22 mouse cellular contexts compared by ENCODE assay signal in the genomic region with DNA sequence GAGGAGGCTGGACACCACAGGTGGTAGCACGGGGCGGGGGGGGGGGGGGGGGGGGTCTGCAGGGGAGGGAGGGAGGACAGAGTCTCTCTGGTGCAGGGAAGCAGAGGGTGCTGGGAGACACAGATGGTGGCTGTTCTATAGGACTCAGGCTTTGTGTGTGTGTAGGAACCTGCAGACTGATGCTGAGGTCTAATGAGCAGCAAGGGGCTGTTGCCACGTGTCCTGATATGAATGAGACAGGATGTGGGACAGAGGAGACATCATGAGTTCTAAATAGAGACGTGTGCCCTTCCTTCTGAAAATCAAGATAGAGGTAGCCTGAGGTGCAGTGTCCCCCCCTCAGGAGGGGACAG. TPM values are rescaled to one million over a fixed set of nuclear protein-coding genes. Genes with fewer than 3 reads are reported as not detected.
DNase-seq lines count a peak whose midpoint lies in the region; ATAC-seq lines count a peak whose summit lies in the region.
"Had no signal": no experiment of that assay in that cellular context is flagged by ENCODE, and none has a peak within 500 bp of the region (broad histone marks: within the 10 kb centered on the region; RNA-seq: fewer than 3 reads in every experiment).

No protein-coding gene starts in this region.

- no peak overlapping the region for H3K27ac ChIP-seq in hindbrain, embryonic 14.5 days
- H3K27ac ChIP-seq in hindbrain, embryonic 12.5 days = no peak overlapping the region
- no peak overlapping the region for H3K27ac ChIP-seq in neural tube, embryonic 12.5 days
- H3K27ac ChIP-seq in midbrain, embryonic 16.5 days (ENCODE audit: low read length) = no peak overlapping the region
- H3K27ac ChIP-seq: embryonic facial prominence, embryonic 12.5 days; gastrocnemius, adult 2 months; heart, embryonic 15.5 days; left cerebral cortex, adult 2 months; stomach, postnatal 0 days had no signal

- H3K9me3 ChIP-seq in hindbrain, embryonic 14.5 days (ENCODE audit: control insufficient read depth, low read length) = no peaks in the 10 kb centered on the region
- H3K9me3 ChIP-seq in hindbrain, embryonic 12.5 days (replicated peaks) = 0 out of 2 replicates have a peak, but pooled peaks cover 4% of the 10 kb centered on the region
- no peaks in the 10 kb centered on the region for H3K9me3 ChIP-seq in neural tube, embryonic 12.5 days
- H3K9me3 ChIP-seq in midbrain, embryonic 16.5 days (replicated peaks; ENCODE audit: control insufficient read depth, low read length, poor library complexity, severe bottlenecking) = no peaks in the 10 kb centered on the region
- H3K9me3 ChIP-seq: embryonic facial prominence, embryonic 12.5 days; heart, embryonic 15.5 days had no signal

- H3K27me3 ChIP-seq in hindbrain, embryonic 14.5 days (ENCODE audit: control insufficient read depth, insufficient read depth, low read length) = no peaks in the 10 kb centered on the region
- H3K27me3 ChIP-seq in hindbrain, embryonic 12.5 days = no peaks in the 10 kb centered on the region
- H3K27me3 ChIP-seq in neural tube, embryonic 12.5 days (replicated peaks) = no peaks in the 10 kb centered on the region
- H3K27me3 ChIP-seq in midbrain, embryonic 16.5 days (ENCODE audit: control insufficient read depth, insufficient read depth, low read depth, low read length) = no peaks in the 10 kb centered on the region
- H3K27me3 ChIP-seq: embryonic facial prominence, embryonic 12.5 days; heart, embryonic 15.5 days had no signal

- ATAC-seq in hindbrain, embryonic 14.5 days (ENCODE audit: low FRiP score) = 0 out of 2 replicates have a peak, but pooled peaks have one; percentile 46
- no peak for ATAC-seq in hindbrain, embryonic 12.5 days (ENCODE audit: low FRiP score)
- peak; percentile 35; the same call in 1 of the 2 replicates for ATAC-seq in neural tube, embryonic 12.5 days (ENCODE audit: low FRiP score, low read depth)
- 0 out of 2 replicates have a peak, but pooled peaks have one; percentile 39 for ATAC-seq in midbrain, embryonic 16.5 days
- ATAC-seq: CD4-positive, CD25-positive, alpha-beta regulatory T cell, adult 4 months had no signal

- H3K9ac ChIP-seq in hindbrain, embryonic 14.5 days = no peak overlapping the region
- no peak overlapping the region for H3K9ac ChIP-seq in hindbrain, embryonic 12.5 days
- no peak overlapping the region for H3K9ac ChIP-seq in neural tube, embryonic 12.5 days
- H3K9ac ChIP-seq in midbrain, embryonic 16.5 days (ENCODE audit: low read depth, low read length) = 0 out of 2 replicates have a peak overlapping the region, but pooled peaks have one; percentile 42
- H3K9ac ChIP-seq: embryonic facial prominence, embryonic 12.5 days; heart, embryonic 15.5 days had no signal

- H3K4me2 ChIP-seq in hindbrain, embryonic 14.5 days (replicated peaks) = no peak overlapping the region
- H3K4me2 ChIP-seq in hindbrain, embryonic 12.5 days (replicated peaks) = no peak overlapping the region
- 0 out of 2 replicates have a peak overlapping the region, but pooled peaks have one; percentile 6 for H3K4me2 ChIP-seq in neural tube, embryonic 12.5 days (replicated peaks)
- no peak overlapping the region; the same call in 1 of the 2 replicates for H3K4me2 ChIP-seq in midbrain, embryonic 16.5 days (ENCODE audit: low read length)
- H3K4me2 ChIP-seq: embryonic facial prominence, embryonic 12.5 days; heart, embryonic 15.5 days had no signal

- 36% methylated on average over 2 of the region's 4 CpGs for WGBS in hindbrain, embryonic 14.5 days
- 31% methylated on average over 3 of the region's 4 CpGs for WGBS in hindbrain, embryonic 12.5 days
- WGBS in neural tube, embryonic 12.5 days = 45% methylated on average over 2 of the region's 4 CpGs
- WGBS in midbrain, embryonic 16.5 days = 38% methylated on average over 2 of the region's 4 CpGs

- H3K36me3 ChIP-seq in hindbrain, embryonic 14.5 days (replicated peaks; ENCODE audit: control insufficient read depth, insufficient read depth) = no peaks in the 10 kb centered on the region
- H3K36me3 ChIP-seq in hindbrain, embryonic 12.5 days = no peaks in the 10 kb centered on the region
- H3K36me3 ChIP-seq in neural tube, embryonic 12.5 days = no peaks in the 10 kb centered on the region
- H3K36me3 ChIP-seq in midbrain, embryonic 16.5 days (ENCODE audit: control insufficient read depth, insufficient read depth, low read length) = no peaks in the 10 kb centered on the region
- H3K36me3 ChIP-seq: embryonic facial prominence, embryonic 12.5 days; heart, embryonic 15.5 days had no signal

- no peak overlapping the region for H3K4me3 ChIP-seq in hindbrain, embryonic 14.5 days (replicated peaks; ENCODE audit: low read length)
- H3K4me3 ChIP-seq in hindbrain, embryonic 12.5 days = no peak overlapping the region
- H3K4me3 ChIP-seq in neural tube, embryonic 12.5 days = no peak overlapping the region
- no peak overlapping the region for H3K4me3 ChIP-seq in midbrain, embryonic 16.5 days (ENCODE audit: low read depth, low read length)
- H3K4me3 ChIP-seq: embryonic facial prominence, embryonic 12.5 days; gastrocnemius, adult 2 months; heart, embryonic 15.5 days; left cerebral cortex, adult 2 months had no signal

- no peak for DNase-seq in hindbrain, embryonic 14.5 days (ENCODE audit: low spot score)
- no peak for DNase-seq in neural tube, embryonic 10.5 days (ENCODE audit: extremely low spot score, low spot score)
- DNase-seq in lung, postnatal 14 days = no peak
- no peak for DNase-seq in left cerebral cortex, adult 9 months (ENCODE audit: low spot score in 2 of 2)
- DNase-seq: adrenal gland, postnatal 14 days; cerebellum, adult 2 months; cerebellum, postnatal 25 days; gastrocnemius, adult 2 months; heart, postnatal 36 days; kidney, adult 8-10 months; kidney, postnatal 10 days; right cerebral cortex, postnatal 14 days; thymus, adult 2 months; thymus, postnatal 4 days had no signal

- no peaks in the 10 kb centered on the region for H3K4me1 ChIP-seq in hindbrain, embryonic 14.5 days (replicated peaks; ENCODE audit: control insufficient read depth, insufficient read depth, low read length)
- H3K4me1 ChIP-seq in hindbrain, embryonic 12.5 days = peaks cover 13% of the 10 kb centered on the region; the same call in 1 of the 2 replicates
- H3K4me1 ChIP-seq in neural tube, embryonic 12.5 days = peaks cover 25% of the 10 kb centered on the region
- H3K4me1 ChIP-seq in midbrain, embryonic 16.5 days (ENCODE audit: control insufficient read depth, insufficient read depth, low read length) = peaks cover 9% of the 10 kb centered on the region
- H3K4me1 ChIP-seq: embryonic facial prominence, embryonic 12.5 days; heart, embryonic 15.5 days had no signal

RNA-seq across cellular contexts. Expression of a gene that starts 17.1 kb away (rescaled TPM):
- polyA plus RNA-seq in hindbrain, embryonic 14.5 days (2014; fragmentation: Nextera tagmentation; extraction: Ambion mirVana) = 0.87 and 1.0 TPM in 2 replicates
- 2.5 and 2.9 TPM in 2 replicates for polyA plus RNA-seq in hindbrain, embryonic 12.5 days (2016; fragmentation: Nextera tagmentation; extraction: Ambion mirVana)
- polyA plus RNA-seq in neural tube, embryonic 12.5 days (2016; fragmentation: Nextera tagmentation; extraction: Ambion mirVana) = 2.6 and 4.3 TPM in 2 replicates
- 0.35 and 0.39 TPM in 2 replicates for polyA plus RNA-seq in midbrain, embryonic 16.5 days (2015; fragmentation: Nextera tagmentation; extraction: Ambion mirVana)
- polyA plus RNA-seq: CD4-positive, CD25-positive, alpha-beta regulatory T cell, adult 4 months had no signal
